Mouse (Mus musculus): ENCODE results near the gene Gm5890.
"Not testable (repeated sequence)": the region's sequence is repeated elsewhere in the genome, so short reads cannot be mapped to it uniquely, and the experiment has no call there.

Gm5890 gene

DNA sequence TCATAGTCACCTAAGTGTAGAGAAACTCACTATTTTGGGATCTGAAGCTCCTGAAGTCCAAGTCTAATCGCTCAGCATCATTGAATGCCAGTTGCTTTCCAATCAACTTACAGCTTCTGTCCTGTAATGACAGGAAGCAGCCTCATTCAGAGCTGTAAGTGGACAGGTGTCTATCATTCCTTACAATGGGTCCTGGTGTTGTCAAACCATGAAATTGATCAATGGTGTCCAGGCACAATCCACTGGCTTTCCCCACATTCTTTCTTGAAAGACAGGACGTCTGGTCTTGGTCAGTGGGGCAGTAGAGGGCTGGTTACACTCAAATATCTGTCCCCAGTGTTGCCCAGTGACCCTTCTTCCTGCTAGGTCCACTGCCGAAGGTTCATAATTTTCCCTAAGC is at the start of gene Gm5890:
Gene Gm5890, minus strand, starts transcription at position 101 of the 400 bp plus-strand sequence.
- POLR2A ChIA-PET, CTCF ChIA-PET: not testable (repeated sequence)

DNA sequence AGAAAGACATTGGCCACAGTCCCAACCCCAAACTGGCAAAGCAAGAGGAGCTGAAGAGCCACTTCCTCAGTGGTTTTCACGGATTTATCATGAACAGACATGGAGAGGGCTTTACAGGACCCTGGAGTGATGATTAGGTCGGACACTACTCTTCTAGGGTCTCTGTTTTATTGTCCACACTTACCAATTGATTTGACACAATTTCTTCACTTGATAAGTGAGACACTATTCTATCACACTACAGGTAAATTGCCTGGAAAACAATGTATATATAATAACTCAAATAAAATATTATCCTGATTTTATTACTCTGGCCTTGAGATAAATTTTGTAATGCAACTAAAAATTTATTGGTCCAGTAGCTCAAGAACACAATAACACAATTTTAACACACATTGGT is 28.9 kb downstream of the Gm5890 start, which contains the start of gene Gm4498:
Gene Gm4498, minus strand, starts transcription at position 101 of the 400 bp plus-strand sequence.
- POLR2A ChIA-PET, CTCF ChIA-PET: not testable (repeated sequence)
